In the genomic region with DNA sequence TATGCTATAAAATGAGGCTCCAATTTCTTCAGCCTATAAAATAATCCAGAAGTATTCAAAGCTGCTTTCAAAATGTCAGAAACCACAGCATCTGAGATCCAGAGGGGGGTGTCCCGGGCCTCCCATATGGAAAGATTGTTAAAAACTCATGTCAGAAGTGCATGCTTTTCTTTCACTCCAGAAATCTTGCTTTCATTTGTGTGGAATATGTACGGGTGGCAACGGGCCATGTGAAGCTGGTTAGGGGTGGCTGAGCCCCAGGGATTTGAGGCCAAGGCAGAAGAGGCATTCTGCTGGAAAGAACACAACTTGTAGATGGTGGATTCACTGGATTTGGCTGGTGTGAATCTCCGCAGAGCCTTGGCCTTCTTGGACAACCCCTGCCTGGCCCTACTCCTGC, we compare ENCODE assay signal across 21 mouse cellular contexts. TPM values are rescaled to one million over a fixed set of nuclear protein-coding genes. Genes with fewer than 3 reads are reported as not detected.
DNase-seq lines count a peak whose midpoint lies in the region; ATAC-seq lines count a peak whose summit lies in the region.
"Had no signal": no experiment of that assay in that cellular context is flagged by ENCODE, and none has a peak within 500 bp of the region (broad histone marks: within the 10 kb centered on the region; RNA-seq: fewer than 3 reads in every experiment).

No protein-coding gene starts in this region.

- H3K9me3 ChIP-seq in embryonic facial prominence, embryonic 12.5 days = no peaks in the 10 kb centered on the region
- no peaks in the 10 kb centered on the region for H3K9me3 ChIP-seq in embryonic facial prominence, embryonic 10.5 days
- H3K9me3 ChIP-seq in embryonic facial prominence, embryonic 15.5 days (replicated peaks) = no peaks in the 10 kb centered on the region
- H3K9me3 ChIP-seq in limb, embryonic 15.5 days = no peaks in the 10 kb centered on the region
- H3K9me3 ChIP-seq: forebrain, embryonic 10.5 days; forebrain, embryonic 15.5 days; heart, embryonic 10.5 days; hindbrain, embryonic 12.5 days had no signal

- H3K36me3 ChIP-seq in embryonic facial prominence, embryonic 12.5 days = no peaks in the 10 kb centered on the region
- H3K36me3 ChIP-seq in embryonic facial prominence, embryonic 10.5 days (replicated peaks) = no peaks in the 10 kb centered on the region
- H3K36me3 ChIP-seq in embryonic facial prominence, embryonic 15.5 days = no peaks in the 10 kb centered on the region
- H3K36me3 ChIP-seq in limb, embryonic 15.5 days = no peaks in the 10 kb centered on the region
- H3K36me3 ChIP-seq: forebrain, embryonic 10.5 days; forebrain, embryonic 15.5 days; heart, embryonic 10.5 days; hindbrain, embryonic 12.5 days had no signal

- H3K9ac ChIP-seq in embryonic facial prominence, embryonic 12.5 days = no peak overlapping the region
- H3K9ac ChIP-seq in embryonic facial prominence, embryonic 15.5 days = no peak overlapping the region
- no peak overlapping the region for H3K9ac ChIP-seq in limb, embryonic 15.5 days
- H3K9ac ChIP-seq: forebrain, embryonic 15.5 days; hindbrain, embryonic 12.5 days had no signal

- ATAC-seq in embryonic facial prominence, embryonic 12.5 days (ENCODE audit: insufficient number of reproducible peaks, insufficient read depth, low FRiP score, low TSS enrichment) = no peak
- no peak for ATAC-seq in embryonic facial prominence, embryonic 15.5 days (ENCODE audit: insufficient number of reproducible peaks, low FRiP score, low TSS enrichment, low read depth)
- ATAC-seq in limb, embryonic 15.5 days (ENCODE audit: insufficient number of reproducible peaks, low FRiP score, low TSS enrichment, low read depth) = peak; percentile 52; the same call in 1 of the 2 replicates
- ATAC-seq: CD4-positive, CD25-positive, alpha-beta regulatory T cell, adult 4 months; forebrain, embryonic 15.5 days; hindbrain, embryonic 16.5 days; inflammation-experienced regulatory T-cells, adult 6 months had no signal

- no peaks in the 10 kb centered on the region for H3K4me1 ChIP-seq in embryonic facial prominence, embryonic 12.5 days
- H3K4me1 ChIP-seq in embryonic facial prominence, embryonic 10.5 days = peaks cover 4% of the 10 kb centered on the region; the same call in 1 of the 2 replicates
- peaks cover 4% of the 10 kb centered on the region; the same call in 1 of the 2 replicates for H3K4me1 ChIP-seq in embryonic facial prominence, embryonic 15.5 days
- 0 out of 2 replicates have a peak, but pooled peaks cover 5% of the 10 kb centered on the region for H3K4me1 ChIP-seq in limb, embryonic 15.5 days
- H3K4me1 ChIP-seq: forebrain, embryonic 15.5 days; heart, embryonic 10.5 days; hindbrain, embryonic 12.5 days had no signal

- no peak overlapping the region for H3K4me2 ChIP-seq in embryonic facial prominence, embryonic 12.5 days (replicated peaks)
- no peak overlapping the region for H3K4me2 ChIP-seq in embryonic facial prominence, embryonic 15.5 days (replicated peaks)
- H3K4me2 ChIP-seq in limb, embryonic 15.5 days = no peak overlapping the region
- H3K4me2 ChIP-seq: forebrain, embryonic 15.5 days; hindbrain, embryonic 12.5 days had no signal

- DNase-seq in embryonic facial prominence, embryonic 10.5 days (ENCODE audit: low spot score) = no peak
- DNase-seq in right cerebral cortex, postnatal 4 days = peak; percentile 8
- no peak for DNase-seq in right cerebral cortex, postnatal 36 days (ENCODE audit: low spot score in 2 of 2)
- DNase-seq in embryo, embryonic 10 days (ENCODE audit: low spot score) = no peak
- DNase-seq in kidney, adult 18-20 months = no peak
- DNase-seq: adrenal gland, adult 8-10 months; adrenal gland, postnatal 36 days; cerebellum, adult 8-10 months; cerebellum, postnatal 14 days; gastrocnemius, postnatal 36 days had no signal

- 0 out of 2 replicates have a peak, but pooled peaks cover 6% of the 10 kb centered on the region for H3K27me3 ChIP-seq in embryonic facial prominence, embryonic 12.5 days
- H3K27me3 ChIP-seq in embryonic facial prominence, embryonic 10.5 days (replicated peaks; ENCODE audit: low read depth, poor library complexity, severe bottlenecking) = peaks cover 81% of the 10 kb centered on the region
- no peaks in the 10 kb centered on the region for H3K27me3 ChIP-seq in embryonic facial prominence, embryonic 15.5 days
- H3K27me3 ChIP-seq in limb, embryonic 15.5 days = peaks cover 9% of the 10 kb centered on the region; the same call in 1 of the 2 replicates
- H3K27me3 ChIP-seq: forebrain, embryonic 15.5 days had no signal

- 62% methylated on average over 4 of the region's 4 CpGs for WGBS in embryonic facial prominence, embryonic 12.5 days
- 87% methylated on average over 4 of the region's 4 CpGs for WGBS in embryonic facial prominence, embryonic 10.5 days
- WGBS in embryonic facial prominence, embryonic 15.5 days = 47% methylated on average over 4 of the region's 4 CpGs
- 53% methylated on average over 4 of the region's 4 CpGs for WGBS in limb, embryonic 15.5 days

- H3K27ac ChIP-seq in embryonic facial prominence, embryonic 12.5 days = peak overlapping the region; percentile 82
- H3K27ac ChIP-seq in embryonic facial prominence, embryonic 10.5 days (replicated peaks) = no peak overlapping the region
- H3K27ac ChIP-seq in embryonic facial prominence, embryonic 15.5 days (replicated peaks) = peak overlapping the region; percentile 63
- peak overlapping the region; percentile 77 for H3K27ac ChIP-seq in limb, embryonic 15.5 days
- H3K27ac ChIP-seq: forebrain, embryonic 10.5 days; forebrain, embryonic 15.5 days; heart, embryonic 10.5 days; hindbrain, embryonic 12.5 days had no signal

- H3K4me3 ChIP-seq in embryonic facial prominence, embryonic 12.5 days = no peak overlapping the region
- no peak overlapping the region for H3K4me3 ChIP-seq in embryonic facial prominence, embryonic 10.5 days
- no peak overlapping the region for H3K4me3 ChIP-seq in embryonic facial prominence, embryonic 15.5 days (replicated peaks)
- no peak overlapping the region for H3K4me3 ChIP-seq in limb, embryonic 15.5 days
- H3K4me3 ChIP-seq: erythroblast, embryonic 14.5 days; forebrain, embryonic 10.5 days; forebrain, embryonic 15.5 days; heart, embryonic 10.5 days; hindbrain, embryonic 12.5 days had no signal

RNA-seq across cellular contexts. Expression of a gene that starts 40.7 kb away (rescaled TPM):
- polyA plus RNA-seq in embryonic facial prominence, embryonic 12.5 days (2016; fragmentation: Nextera tagmentation; extraction: Ambion mirVana) = 44.7 and 49.8 TPM in 2 replicates
- 2.9 and 3.6 TPM in 2 replicates for polyA plus RNA-seq in embryonic facial prominence, embryonic 10.5 days (2016; fragmentation: Nextera tagmentation; extraction: Ambion mirVana)
- polyA plus RNA-seq in embryonic facial prominence, embryonic 15.5 days (2015; fragmentation: Nextera tagmentation; extraction: Ambion mirVana) = 159 and 164 TPM in 2 replicates
- polyA plus RNA-seq in limb, embryonic 15.5 days (2015; fragmentation: Nextera tagmentation; extraction: Ambion mirVana) = 143 and 150 TPM in 2 replicates
- polyA plus RNA-seq: CD4-positive, CD25-positive, alpha-beta regulatory T cell, adult 4 months; erythroblast, embryonic 14.5 days; inflammation-experienced regulatory T-cells, adult 6 months had no signal
